Mouse (Mus musculus) retina, embryonic 14.5 days (tissue): ENCODE measurements around the gene Hist2h2aa1.
"Not testable (repeated sequence)": the region's sequence is repeated elsewhere in the genome, so short reads cannot be mapped to it uniquely, and the experiment has no call there.

Experiments
- DNase-seq: peaks from one replicate; pipeline ENCODE4 v3.0.0-alpha.2; 2015; ENCODE audit warnings: low spot score

Gene Hist2h2aa1

DNA sequence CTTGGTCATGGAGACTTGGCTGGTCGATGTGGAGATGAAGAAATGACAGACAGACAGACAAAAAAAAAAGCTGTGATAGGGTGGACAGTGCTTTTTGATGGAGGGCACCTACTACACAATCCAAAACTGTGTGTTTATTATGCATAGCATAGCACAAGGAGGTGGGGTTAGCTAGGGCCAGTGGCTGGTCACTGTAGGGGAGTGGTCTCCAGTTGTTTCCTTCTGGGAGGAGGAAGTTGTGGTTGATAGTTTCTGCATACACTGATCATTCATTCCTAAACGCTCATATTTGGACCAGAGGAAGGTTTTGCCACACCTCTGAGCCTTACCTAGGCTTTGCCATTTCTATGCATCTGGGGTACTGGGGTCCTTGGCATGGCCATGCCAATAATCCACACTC is 14.9 kb upstream of the Hist2h2aa1 start:
- DNase-seq = no peak

DNA sequence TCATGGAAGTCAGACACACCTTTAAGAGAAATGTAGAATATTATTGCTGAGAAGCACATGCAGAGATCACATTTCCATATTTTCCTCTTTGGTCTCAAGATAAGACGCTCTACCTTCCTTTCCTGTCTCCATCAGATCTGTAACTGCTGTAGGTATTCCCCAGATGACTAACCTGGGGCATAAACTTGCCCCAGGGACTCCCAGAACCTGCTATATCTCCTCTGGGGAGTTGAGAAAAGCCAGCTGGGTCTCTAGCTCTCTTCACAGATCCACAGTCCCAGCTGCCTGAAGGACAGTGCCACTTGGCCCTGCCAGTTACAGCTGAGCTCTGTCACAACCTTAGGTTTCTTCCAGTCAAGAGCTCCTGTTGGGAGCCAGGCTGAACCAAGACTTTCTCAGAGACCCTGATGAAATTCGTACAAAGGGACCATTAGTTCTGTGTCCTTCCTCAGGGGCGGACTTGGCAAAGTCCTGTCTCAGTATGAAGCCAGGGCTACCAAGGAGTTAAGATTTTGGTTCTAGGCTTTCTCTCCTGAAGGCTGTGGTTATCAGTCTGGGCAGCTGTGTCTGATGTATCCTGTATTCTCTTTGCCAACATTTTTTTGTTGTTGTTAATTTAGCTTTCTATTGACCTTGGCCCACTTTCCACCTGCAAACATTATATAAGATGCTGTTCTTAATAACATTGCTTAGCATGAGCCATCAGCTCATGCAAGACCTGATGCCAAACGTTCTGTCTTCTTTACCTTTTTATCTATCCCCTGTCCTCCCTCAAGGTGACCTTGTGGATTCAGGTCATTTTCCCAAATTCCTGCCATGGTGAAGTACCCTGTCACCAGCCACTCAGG is 14.2 kb upstream of the Hist2h2aa1 start:
- DNase-seq = no peak

DNA sequence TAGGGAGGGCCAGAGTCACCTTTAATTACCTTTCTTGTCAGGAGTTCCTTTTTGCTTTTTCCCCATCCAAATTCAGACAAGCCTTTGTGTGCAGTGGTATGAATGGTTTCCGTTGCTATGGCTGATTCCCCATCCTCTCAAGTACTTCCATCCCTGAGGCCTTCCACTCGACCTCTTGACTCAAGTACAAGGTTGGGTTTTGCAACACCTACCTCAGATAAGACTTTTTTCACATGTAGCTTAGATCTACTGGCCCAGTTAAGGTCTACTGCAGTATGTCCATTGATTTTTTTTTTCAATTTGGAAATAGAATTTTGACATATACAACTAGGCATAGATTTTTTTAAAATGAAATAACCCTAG is 13.6 kb upstream of the Hist2h2aa1 start:
- no peak for DNase-seq

DNA sequence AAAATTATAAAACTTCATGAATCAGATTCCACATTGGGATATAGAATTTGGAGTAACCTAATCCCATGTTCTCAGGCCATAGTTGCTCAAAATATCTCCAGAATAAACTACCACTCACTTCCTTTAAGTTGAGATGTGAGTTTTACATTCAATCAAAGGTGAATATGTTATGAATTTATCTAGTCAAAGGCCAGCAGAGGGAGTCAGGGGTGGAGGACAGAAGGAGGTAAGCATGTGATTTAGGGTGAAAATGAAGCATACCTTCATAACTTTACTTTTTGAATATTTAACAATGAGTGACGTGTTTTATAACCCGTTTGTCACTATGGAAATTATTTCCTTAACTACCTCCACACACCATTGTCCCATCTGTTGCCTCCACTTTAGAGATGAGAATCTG is 10.4 kb upstream of the Hist2h2aa1 start:
- DNase-seq = no peak

DNA sequence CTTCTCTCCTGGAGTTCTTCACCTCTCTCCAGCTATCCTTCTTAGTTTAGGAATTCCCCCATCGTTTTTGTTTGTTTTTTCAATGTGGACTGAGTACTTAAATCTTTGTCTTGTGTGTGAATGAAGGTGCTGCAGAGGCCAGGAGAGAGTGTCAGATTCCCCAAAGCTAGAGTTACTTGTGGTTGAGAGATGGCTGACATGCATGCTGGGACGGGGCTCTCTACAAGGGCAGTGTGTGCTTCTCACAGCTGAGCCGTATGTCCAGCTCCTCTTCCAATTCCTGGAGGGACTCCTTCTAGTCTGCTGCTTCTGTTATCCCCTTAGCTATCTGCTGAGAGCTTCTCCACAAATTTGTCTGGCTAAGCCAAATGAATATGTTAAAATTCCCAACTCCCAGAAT is 9.5 kb upstream of the Hist2h2aa1 start:
- no peak for DNase-seq

DNA sequence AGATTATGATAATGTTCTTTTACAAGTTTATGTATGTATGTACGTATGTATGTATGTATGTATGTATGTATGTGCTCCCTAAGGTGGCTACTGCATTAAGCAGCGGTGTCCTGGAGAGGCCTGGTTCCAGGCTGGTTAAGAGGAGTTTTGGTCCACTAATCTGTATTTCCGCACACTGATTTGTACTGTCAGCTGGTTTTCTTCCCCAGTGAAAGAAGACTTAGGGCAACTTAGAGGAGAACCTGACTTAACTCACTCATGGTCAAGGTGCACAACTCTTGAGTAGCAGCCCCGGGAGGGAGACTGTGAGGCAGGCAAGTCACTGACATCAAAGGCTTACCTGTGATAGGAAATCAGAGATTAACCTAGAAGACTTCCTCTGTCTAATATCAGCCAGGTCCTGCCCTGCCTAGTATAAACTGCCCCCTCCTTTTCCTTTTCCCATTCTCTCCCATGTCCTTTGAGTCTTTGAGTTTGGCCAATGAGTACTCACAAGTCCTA is 8.4 kb upstream of the Hist2h2aa1 start:
- no peak for DNase-seq

DNA sequence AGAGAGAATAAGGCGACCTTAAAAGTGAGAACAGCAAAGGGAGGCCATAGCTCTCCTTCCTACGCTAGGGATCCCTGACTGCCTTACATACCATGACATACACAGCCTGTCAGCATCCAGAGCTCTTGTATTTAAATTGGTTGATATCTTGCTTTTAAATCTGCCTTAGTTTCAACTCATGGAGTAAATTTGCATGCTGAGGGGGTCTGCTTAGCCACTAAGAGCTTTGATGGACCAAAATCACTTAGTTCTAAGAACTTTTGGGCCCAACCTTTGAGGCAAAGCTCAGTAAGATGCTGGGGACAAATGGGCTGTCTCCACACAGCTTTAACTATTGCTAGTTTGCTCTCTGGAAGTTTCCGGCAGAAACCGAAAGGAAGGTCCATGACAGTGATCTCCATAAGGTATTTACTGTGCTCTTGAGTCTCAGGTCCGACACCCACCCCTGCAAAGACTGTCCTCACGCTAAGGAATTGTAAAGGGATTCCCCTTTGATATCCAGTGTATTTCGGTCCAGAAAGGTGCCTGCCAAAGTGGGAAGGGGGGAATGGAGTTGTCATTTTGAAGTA is 7.9 kb upstream of the Hist2h2aa1 start:
- DNase-seq = peak; percentile 40

DNA sequence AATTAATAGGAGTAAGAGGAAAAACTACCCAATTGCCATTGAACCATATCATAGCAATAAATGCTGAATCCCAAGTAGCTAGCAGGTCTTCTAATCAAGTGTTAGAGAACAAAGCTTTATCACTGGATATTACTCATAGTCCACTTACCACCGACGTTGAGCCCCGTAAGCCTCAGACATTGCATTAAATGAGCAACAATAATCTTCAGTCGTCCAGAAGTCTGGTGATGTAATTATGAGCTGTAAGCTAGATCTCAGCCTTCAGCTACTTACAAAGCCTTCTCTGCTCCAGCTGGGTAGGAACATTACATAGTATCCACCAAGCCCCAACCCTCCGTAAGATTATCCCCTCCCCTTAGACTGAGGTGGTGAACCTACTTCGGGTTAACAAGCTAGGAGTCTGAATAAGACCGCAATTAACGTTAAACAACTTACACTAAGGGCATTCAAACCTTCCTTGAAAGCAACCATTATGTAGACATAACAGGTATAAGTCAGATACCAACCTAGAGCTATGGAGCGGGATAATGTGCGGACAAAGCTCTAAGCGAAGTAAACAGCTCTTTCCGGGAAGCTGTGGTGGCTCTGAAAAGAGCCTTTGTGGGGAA is 7.3 kb upstream of the Hist2h2aa1 start:
- DNase-seq = peak; percentile 60

DNA sequence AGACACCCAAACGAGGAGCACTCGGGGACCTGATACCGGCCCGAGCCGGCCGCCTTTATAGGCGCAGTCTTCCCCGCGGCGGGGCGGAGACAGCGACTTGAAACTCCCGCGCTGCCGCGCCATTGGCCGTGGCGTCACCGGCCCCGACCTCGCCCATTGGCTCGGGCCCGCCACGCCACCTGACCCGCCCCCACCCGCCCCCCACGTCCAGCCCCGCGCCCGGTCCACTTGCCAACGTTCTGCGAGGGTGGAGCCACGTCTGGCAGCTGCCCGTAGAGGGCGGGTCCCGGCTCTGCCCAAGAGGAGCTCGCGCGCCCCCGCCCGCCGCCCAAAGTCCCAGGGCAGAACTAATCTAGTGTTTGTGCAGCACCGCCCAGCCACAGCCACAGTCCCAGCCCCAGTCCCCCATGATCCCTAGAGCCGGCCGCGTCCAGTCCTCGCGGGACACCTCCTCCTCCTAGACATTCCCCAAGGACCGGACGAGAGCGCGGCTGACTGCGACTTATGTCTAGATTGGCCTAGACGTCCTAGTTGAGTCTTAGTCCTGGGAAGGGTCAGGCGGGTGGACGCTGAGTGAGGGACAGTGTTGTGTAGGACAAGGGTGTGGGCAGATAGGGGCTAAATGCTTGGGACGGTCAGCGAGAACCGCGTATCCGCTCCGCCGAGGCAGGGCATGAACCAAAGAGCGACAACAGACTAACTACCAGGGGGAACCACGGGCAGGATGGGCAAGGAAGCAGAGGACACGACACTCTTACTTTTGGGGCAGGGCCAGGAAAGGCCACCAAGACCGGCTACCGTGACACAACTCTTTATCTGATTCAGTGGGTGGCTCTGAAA is 6.1 kb upstream of the Hist2h2aa1 start, which contains the start of gene Hist2h3c2:
TSS of gene Hist2h3c2 (minus strand) at position 174 of the 840 bp plus-strand sequence.
- DNase-seq = not testable (repeated sequence)

DNA sequence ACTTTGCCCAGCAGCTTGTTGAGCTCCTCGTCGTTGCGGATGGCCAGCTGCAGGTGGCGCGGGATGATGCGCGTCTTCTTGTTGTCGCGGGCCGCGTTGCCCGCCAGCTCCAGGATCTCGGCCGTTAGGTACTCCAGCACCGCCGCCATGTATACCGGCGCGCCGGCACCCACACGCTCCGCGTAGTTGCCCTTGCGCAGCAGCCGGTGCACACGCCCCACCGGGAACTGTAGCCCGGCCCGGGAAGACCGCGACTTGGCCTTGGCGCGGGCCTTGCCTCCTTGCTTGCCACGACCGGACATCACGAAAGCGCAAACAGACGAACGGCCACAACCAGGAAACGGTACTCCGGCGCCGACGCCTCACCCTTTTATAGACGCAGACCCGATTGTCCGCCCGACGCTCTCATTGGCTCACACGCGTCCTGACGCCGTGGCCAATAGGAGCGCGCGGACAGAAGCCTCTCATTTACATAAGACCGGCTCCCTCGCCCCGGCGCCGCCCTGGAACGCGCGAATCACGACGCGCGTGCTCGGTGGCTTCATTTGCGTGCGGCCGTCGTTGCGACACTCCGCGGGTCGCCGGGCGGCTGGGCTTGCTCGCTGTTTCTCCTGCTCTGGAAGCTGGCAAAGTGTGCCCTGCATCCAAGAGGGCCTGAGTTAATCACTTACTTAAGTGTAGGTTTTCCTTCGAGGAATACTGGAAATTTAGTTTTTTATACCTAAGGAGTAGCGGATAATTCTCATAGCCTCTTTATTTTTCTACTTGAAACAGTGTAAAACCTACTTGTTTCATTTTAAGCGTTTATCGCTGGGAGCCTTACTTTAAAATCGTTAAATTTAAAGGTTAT is 5.1 kb upstream of the Hist2h2aa1 start, which contains the start of gene Hist2h2aa2:
TSS of gene Hist2h2aa2 (minus strand) at position 328 of the 850 bp plus-strand sequence.
- DNase-seq = peak; percentile 65

DNA sequence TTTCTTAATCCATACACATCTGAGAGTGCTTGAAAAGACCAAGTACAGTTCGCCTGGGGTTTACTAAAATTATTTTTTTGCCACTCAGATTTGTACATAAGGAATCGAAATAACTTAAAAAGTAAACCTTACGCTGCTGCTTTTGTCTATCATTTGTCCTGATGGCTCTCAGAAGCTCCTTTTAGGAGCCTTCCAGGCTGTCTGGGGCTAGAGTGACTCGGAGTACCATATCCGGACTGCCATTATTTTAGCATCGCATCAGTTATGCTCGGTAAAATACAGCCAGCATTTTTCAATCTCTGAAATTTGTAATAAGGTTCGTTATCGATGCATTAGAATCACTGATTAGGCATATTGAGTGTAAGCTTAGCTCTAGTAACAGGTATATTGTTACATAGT is 4.5 kb upstream of the Hist2h2aa1 start:
- no peak for DNase-seq

DNA sequence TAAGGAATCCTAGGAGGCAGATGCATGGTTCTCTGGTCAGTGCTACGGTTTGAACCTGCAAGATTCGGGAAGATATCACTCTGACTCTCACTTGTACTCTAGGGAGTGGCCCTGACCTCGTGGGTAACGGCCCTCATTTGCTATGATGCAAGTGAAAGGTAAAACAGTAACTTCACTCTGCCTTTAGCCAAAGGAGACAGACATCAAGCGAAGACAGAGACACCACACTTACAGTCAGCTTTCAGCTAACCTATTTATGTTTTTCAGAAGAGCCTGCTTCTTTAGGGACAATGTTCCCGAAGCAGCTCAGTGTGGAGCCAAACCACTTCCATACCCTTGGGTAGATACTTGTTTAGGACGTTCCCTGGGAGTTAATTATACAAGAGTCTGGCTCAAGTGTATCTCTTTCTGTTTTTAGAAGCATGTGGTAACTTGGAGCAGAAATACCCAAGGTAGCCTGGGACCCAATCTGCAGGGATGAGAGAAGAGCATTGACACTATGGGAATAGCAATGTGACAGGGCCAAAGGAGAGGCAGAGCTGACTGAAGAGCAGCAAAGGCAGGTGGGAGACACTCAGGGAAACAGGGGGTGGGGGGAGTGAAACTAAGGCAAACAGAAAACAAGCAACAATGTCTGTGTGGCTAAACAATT is 1.2 kb upstream of the Hist2h2aa1 start:
- no peak for DNase-seq

DNA sequence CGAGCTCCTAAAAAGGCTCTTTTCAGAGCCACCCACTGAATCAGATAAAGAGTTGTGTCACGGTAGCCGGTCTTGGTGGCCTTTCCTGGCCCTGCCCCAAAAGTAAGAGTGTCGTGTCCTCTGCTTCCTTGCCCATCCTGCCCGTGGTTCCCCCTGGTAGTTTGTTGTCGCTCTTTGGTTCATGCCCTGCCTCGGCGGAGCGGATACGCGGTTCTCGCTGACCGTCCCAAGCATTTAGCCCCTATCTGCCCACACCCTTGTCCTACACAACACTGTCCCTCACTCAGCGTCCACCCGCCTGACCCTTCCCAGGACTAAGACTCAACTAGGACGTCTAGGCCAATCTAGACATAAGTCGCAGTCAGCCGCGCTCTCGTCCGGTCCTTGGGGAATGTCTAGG is 721 bp downstream of the Hist2h2aa1 start:
- not testable (repeated sequence) for DNase-seq

DNA sequence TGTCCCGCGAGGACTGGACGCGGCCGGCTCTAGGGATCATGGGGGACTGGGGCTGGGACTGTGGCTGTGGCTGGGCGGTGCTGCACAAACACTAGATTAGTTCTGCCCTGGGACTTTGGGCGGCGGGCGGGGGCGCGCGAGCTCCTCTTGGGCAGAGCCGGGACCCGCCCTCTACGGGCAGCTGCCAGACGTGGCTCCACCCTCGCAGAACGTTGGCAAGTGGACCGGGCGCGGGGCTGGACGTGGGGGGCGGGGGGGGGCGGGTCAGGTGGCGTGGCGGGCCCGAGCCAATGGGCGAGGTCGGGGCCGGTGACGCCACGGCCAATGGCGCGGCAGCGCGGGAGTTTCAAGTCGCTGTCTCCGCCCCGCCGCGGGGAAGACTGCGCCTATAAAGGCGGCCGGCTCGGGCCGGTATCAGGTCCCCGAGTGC is 1.1 kb downstream of the Hist2h2aa1 start, which contains the start of gene Hist2h3c1:
TSS of gene Hist2h3c1 (plus strand) at position 259 of the 430 bp plus-strand sequence.
- DNase-seq = not testable (repeated sequence)

DNA sequence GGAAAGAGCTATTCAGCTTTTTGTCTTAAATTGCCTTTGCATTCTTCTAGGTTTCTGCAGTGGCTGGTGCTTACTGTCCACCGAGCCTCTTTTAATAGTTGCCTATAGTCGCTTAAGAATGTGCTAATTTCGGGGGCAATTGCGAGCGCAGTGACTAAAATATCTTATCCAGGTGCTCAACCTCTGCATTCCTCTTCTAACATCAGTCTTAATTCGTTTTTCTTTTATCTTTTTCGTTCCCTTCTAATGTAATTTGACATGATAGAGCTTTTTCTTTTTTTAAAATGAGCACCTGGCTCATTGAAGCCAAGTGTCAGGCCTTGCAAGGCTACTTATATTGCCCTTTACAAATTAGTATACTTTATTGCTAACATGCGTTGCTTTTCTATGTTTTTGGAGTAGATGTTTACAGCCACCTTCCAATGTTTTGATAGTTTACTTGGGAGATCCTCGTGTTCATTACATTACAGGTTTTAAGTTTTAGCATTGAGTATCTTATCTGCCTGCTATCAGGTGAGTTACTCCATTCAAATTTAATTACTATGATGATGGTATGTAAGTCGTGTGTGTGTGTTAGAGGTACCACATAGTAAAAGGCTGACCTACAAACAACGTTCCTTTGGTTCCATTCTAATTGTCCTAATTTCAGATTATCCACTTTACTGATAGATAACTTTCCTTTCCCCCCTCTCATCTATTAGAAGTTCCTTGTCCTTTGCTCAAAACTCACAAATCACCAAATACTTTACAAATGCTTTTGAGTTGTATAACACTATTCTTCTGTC is 2.3 kb downstream of the Hist2h2aa1 start:
- no peak for DNase-seq

DNA sequence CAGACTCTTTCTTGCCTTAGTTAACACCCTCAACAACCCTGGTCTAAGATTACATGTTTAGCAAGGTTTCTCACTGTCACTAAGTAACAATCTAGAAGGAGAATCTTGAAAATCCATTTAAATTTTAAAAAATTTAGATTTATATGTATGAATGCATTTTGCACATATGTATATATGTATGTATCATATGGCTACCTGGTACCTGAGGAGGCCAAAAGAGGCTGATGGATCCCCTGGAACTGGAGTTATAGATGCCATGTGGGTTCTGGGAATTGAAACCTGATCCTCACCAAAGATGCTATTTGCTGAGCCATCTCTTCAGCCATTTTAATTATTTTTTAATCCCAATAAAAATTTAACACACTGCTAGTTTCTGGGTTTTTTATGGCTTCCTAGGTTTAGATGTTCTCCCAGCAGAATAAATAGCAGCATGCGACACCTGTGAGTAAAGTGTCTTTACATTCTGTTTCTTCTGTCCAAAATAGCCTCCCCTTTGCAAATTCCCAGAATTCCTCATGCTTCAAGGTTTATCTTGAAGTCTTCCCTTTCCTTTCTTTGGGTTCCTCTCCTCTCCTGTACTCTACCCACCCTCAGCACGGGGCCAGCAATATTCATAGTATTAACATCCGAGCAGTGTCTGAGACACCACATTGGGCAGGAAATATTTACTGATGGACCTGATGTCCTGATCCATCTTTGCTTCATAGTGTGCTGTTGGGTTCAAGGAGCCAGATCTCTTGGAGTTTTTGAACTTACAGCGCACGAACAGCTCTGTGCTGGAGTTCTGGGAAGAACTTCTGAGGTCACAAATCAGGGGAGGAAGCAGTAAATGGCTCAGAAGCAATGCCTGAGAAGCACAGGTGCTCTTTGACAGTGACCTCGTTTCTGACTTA is 3.1 kb downstream of the Hist2h2aa1 start:
- no peak for DNase-seq

DNA sequence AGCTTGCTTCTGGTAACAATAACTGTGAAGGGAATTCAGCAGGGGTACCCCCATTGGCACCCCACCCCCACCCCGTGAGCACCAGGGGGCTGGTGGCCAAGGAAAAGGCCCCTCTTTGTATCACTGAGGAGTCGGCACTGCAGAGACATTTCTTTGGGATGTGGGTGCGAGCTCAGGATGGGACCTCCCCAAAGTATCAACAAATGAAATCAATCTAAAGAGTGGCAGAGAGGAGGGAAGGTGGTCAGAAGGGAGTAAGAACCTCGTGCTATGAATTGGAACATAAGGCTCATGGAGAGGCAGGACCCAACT is 3.7 kb downstream of the Hist2h2aa1 start:
- no peak for DNase-seq

DNA sequence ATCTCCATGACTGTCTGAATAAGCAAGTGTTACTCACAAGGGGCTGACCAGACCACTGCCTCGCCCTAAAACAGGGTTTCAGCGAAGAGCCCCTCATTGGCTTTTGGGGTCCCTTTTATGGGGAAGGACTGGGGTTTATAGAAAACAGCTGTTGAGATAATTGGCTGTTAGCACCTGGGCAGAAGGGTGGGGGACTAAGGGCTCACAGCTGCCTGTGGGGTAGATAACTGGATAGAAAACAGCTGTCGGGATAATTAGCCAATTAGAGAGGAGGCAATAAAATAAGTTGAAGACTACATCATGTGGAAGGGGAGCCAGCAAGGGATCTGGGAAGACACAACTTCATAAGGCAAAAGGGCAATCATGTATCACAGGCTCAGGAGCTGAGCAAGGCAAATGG is 5.6 kb downstream of the Hist2h2aa1 start:
- DNase-seq = no peak

DNA sequence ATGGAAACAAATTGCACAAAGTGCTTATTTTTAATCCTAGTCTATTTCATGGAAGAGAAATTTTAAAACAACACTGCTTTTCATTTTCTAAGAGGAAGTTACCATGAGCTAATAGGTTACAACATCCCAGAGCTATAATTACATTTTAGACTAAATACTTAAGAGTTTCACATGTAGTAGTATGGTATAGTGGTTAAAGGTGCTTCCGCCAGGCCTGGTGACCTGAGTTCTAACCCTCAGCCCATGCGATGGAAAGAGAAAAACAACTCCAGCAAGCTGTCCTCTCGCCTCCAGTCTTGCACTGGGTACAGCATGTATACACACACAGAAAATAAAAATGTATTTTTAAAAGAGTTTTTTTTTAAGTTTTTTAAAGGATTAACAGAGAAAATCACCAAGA is 6.5 kb downstream of the Hist2h2aa1 start:
- DNase-seq = no peak
